Mouse (Mus musculus): Measurements from ENCODE around the gene Arl11. TPM values are rescaled to one million over a fixed set of nuclear protein-coding genes. Genes with fewer than 3 reads are reported as not detected.

The Arl11 gene
- total RNA-seq (2021) = 1 to 10 TPM in 1 of 2 experiments, under 1 TPM in 1; 0.97 to 1.3 TPM
- polyA plus RNA-seq (2012; rRNA removed) = 0.83 and 1.3 TPM in 2 replicates
- long read RNA-seq = 0 reads

- no peak for DNase-seq
Measured at GRCm38 (mm10) chr14:61309593-61309992, at the start of gene Arl11. Gene Arl11, plus strand, starts transcription at chr14:61309753.

- no peak for DNase-seq
Measured at GRCm38 (mm10) chr14:61267908-61268475, 41.6 kb upstream of the Arl11 start.

- no peak for DNase-seq
Measured at GRCm38 (mm10) chr14:61274414-61275198, 34.9 kb upstream of the Arl11 start.

GRCm38 (mm10) chr14:61277285-61277684, 32.3 kb upstream of the Arl11 start:
- peak; percentile 58 for DNase-seq

GRCm38 (mm10) chr14:61278676-61279300, 30.8 kb upstream of the Arl11 start:
- no peak for DNase-seq

GRCm38 (mm10) chr14:61288606-61289286, 20.8 kb upstream of the Arl11 start:
- no peak for DNase-seq

GRCm38 (mm10) chr14:61290664-61291063, 18.9 kb upstream of the Arl11 start:
- peak; percentile 76 for DNase-seq

GRCm38 (mm10) chr14:61293884-61294737, 15.4 kb upstream of the Arl11 start:
- peak; percentile 75 for DNase-seq

- DNase-seq = peak; percentile 61
Measured at GRCm38 (mm10) chr14:61294738-61295079, 14.8 kb upstream of the Arl11 start.

DNA sequence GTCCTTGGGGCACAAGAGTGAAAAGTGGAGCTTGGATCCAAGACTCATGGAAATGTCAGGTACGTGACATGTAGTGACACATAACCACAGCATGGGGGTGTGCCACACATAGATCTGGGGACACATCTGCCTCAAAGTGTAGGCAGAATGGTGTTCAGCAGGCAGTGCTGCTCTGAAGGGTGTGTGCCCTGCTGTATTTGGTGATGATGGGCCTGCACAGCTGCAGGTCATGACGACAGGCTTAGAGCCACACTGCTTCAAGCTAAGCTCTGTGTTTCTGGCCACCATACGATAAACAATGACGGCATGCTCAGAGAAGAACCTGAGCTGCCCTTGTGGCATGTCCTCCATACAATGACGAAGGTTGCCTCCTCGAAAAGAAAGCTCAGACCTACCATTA, 9.7 kb upstream of the Arl11 start:
- no peak for DNase-seq

DNA sequence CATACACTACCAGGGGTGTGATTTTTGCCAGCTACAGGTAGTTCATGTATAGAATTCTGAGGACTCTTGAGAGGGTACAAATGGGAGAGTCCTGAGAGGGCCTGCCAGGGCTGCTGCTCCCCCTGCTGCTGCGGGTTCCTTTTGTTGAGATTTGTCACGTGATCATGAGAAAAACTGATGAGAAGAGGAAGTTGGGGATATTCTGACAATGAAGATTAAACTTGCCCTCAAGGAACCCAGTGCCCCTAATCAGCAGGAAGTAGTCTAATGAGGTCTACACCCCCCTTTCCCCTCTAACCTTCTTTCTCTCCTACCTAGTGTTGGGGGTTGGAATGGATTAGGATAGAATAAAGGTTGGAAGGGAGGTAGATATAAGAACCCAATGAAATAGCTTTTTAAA, 8.2 kb upstream of the Arl11 start:
- DNase-seq = no peak

- DNase-seq = no peak
Measured at GRCm38 (mm10) chr14:61302428-61302827, 7.1 kb upstream of the Arl11 start.

DNA sequence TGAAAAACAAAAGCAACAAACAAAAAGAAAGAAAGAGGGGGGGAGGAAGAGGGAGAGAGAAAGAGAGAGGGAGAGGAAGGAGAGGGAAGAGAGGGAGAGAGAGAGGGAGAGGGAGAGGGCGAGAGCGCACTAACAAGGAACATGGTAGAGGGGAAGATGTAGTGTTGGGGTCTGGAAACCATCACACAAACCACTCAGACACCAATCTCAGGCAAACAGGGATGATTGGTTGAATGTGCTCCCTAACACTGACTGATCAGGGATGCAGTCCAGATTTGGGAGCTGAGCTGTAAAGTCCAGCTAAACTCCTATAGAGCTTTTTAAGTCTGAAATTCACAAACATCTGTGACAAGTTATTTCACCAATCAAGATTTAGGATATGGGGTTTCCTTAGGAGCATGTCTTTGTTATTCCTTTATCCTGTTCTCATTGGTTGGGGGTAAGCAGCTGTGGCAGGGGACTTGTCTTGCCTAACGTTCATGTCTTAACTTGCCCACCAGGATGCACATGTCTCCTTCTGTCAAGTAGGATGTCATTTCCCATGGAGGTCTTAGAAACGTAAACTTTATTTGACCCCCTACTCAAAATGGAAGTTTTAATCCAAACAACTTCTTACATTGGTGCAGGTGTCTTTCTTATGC, 5.5 kb upstream of the Arl11 start:
- DNase-seq = no peak

DNA sequence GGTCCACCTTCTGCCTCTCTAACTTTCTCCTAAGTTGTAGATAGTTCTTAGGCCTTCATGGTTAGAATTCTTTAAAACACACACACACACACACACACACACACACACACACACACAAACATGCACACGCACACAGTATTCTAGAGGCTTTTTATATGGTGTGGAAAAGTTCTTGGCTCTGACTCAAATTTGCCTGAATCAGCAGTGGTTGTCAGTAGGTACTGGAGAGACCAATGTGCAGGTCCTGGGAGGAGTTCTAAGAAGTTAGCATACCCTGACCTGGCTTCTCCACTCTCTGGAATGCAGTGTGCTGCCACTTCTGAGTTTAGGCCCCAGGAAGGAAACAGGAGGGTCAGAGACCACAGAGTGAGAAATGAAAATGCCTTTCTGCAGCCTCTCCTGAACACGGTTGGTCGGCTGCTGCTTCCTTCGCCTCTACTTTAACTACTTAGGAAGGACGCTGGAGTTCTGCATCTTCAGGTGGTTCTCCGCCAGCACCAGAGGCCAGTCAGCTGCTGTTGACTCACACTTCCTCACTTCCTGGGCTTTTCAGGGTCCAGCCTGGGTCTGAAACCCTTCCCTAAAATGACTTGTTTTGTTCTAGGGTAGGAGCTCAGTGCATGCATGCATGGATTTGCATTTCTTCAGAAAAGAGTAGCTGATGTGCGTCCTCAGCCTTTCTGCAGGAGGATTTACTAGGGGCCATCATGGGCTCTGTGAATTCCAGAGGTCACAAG, 651 bp downstream of the Arl11 start:
- DNase-seq = no peak

- no peak for DNase-seq
Measured at GRCm38 (mm10) chr14:61310963-61311362, 1.4 kb downstream of the Arl11 start.

DNA sequence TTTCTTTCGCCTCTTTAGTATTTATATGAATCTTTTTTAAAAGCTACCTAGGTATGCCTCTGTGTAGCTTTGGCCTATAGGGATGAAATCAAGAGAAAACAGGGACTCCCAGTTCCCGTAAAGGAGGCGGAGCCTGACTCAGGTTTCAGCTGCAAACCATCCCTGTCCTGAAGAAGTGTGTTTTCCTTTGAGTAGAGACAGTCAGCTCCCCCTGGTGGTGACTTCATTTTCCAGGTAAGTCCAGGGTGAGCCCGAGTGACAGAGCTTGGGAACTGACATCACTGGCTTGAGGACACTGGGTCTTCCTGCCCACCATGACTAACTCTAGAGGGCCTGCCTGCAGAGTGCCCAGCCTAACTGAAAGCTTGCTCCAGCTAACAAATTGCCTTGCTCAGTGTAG, 7.3 kb downstream of the Arl11 start:
- DNase-seq = peak; percentile 66

- DNase-seq = peak; percentile 80
Measured at GRCm38 (mm10) chr14:61320765-61321164, 11.2 kb downstream of the Arl11 start.

DNA sequence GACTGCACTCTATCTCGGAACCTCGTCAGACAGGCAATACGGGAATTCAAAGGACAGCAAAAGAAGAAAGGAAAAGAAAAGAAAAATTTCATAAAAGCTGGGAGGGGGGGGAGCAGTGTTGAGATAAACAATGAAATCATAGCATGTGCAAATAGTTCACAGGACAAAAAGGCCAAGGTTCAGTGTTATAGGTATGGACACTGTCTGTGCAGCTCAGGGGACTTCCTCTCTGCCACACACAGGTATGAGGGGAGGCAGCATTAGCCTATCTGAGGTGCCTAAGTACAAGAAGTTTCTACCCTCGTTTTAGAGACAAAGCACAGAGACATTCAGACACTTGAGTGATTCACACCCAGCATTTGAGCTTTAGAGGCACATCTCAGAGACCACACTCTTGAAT, 11.6 kb downstream of the Arl11 start:
- no peak for DNase-seq

- DNase-seq = no peak
Measured at GRCm38 (mm10) chr14:61322740-61323139, 13.2 kb downstream of the Arl11 start.

DNA sequence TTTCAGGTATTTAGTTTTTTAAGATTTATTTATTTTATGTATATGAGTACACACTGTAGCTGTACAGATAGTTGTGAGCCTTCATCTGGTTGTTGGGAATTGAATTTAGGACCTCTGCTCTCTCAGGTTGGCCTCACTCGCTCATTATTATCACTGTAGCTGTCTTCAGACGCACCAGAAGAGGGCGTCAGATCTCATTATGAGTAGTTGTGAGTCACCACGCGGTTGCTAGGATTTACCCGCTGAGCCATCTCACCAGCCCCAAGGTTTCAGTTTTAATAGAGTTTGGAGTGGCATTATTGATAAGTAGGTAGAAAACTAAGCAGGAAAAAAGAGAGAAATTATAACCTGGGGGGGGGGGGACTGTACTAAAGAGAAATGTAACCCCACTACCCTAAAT, 17.5 kb downstream of the Arl11 start:
- DNase-seq = peak; percentile 45

All from adrenal gland, adult 2 months (tissue).